Mouse (Mus musculus) intestine, embryonic 15.5 days (tissue): ENCODE data around the gene Bbs10. TPM values are rescaled to one million over a fixed set of nuclear protein-coding genes. Genes with fewer than 3 reads are reported as not detected.

Experiments
- ATAC-seq: fragments of 200-750 bp; cut with Nextera tagmentation; 2 replicates; pipeline ENCODE4 v1.8.0; 2017; ENCODE audit warnings: moderate TSS enrichment, moderate library complexity
- H3K27ac ChIP-seq: fragments of 300-500 bp; sonication (generic); 2 replicates; pipeline ENCODE4 v1.5.1; 2015; ENCODE audit warnings: mild to moderate bottlenecking, inconsistent platforms
- H3K27me3 ChIP-seq: fragments of 300-500 bp; sonication (generic); replicated peaks from 2 replicates; pipeline ENCODE4 v1.6.1; 2015; ENCODE audit warnings: inconsistent platforms
- H3K36me3 ChIP-seq: fragments of 300-500 bp; sonication (generic); 2 replicates; pipeline ENCODE4 v1.6.1; 2015; ENCODE audit warnings: inconsistent platforms
- H3K4me1 ChIP-seq: fragments of 300-500 bp; sonication (generic); replicated peaks from 2 replicates; pipeline ENCODE4 v1.6.1; 2015; ENCODE audit warnings: inconsistent platforms
- H3K4me2 ChIP-seq: fragments of 300-500 bp; sonication (generic); replicated peaks from 2 replicates; pipeline ENCODE4 v1.6.1; 2015; ENCODE audit warnings: mild to moderate bottlenecking, inconsistent platforms
- H3K4me3 ChIP-seq: fragments of 300-500 bp; sonication (generic); replicated peaks from 2 replicates; pipeline ENCODE4 v1.5.1; 2015; ENCODE audit warnings: inconsistent platforms
- H3K9ac ChIP-seq: fragments of 300-500 bp; sonication (generic); 2 replicates; pipeline ENCODE4 v1.6.1; 2015; ENCODE audit warnings: inconsistent platforms
- H3K9me3 ChIP-seq: fragments of 300-500 bp; sonication (generic); 2 replicates; pipeline ENCODE4 v1.6.1; 2016; ENCODE audit warnings: inconsistent platforms
- WGBS: fragments of 180-500 bp; shearing (Covaris S2); methylation state at CpG from one replicate; pipeline ENCODE4 v1.1.7; 2015; 5-methylcytosine and 5-hydroxymethylcytosine counted together
- polyA plus RNA-seq: library from polyadenylated mRNA; unstranded; fragments of >200 nt; fragmentation: Nextera tagmentation; extraction: Ambion mirVana; gene quantifications from 2 replicates; pipeline ENCODE4 v1.2.1, GENCODE M21; 2015

Gene Bbs10
- polyA plus RNA-seq, 1 experiment from 2014 or later: 5.4 TPM

DNA sequence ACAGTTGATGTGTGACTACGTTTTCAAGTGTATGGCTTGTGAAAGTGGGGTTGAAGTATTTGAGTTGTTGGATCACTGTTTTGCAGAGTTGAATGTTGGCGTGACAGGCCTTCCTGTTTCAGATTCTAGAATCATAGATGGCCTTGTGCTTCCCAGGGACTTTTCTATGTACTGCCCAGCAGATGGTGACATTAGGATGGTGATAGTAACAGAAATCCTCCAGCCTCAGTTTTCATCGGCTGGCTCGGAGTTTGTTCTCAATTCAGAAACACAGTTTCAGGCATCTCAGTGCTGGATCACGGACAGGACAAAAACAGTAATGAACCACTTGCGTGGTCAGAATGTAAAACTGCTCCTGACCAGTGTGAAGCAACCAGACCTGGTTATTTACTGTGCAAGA lies 1.1 kb downstream of the Bbs10 start:
- H3K36me3 ChIP-seq: 0 out of 2 replicates have a peak, but pooled peaks cover 2% of the 10 kb centered on the region
- H3K4me2 ChIP-seq: no peak overlapping the region
- no peaks in the 10 kb centered on the region for H3K4me1 ChIP-seq
- 82% methylated on average over 6 of the region's 6 CpGs for WGBS
- H3K9me3 ChIP-seq: 0 out of 2 replicates have a peak, but pooled peaks cover 2% of the 10 kb centered on the region
- no peak overlapping the region for H3K27ac ChIP-seq
- no peak for ATAC-seq
- no peak overlapping the region for H3K4me3 ChIP-seq
- H3K9ac ChIP-seq: no peak overlapping the region
- no peaks in the 10 kb centered on the region for H3K27me3 ChIP-seq

GRCm38 (mm10) chr10:111301041-111301440 lies 2.6 kb downstream of the Bbs10 start:
- H3K27ac ChIP-seq: no peak overlapping the region
- 0 out of 2 replicates have a peak, but pooled peaks cover 2% of the 10 kb centered on the region for H3K9me3 ChIP-seq
- 92% methylated on average over 5 of the region's 5 CpGs for whole genome bisulfite sequencing
- no peak for ATAC-seq
- H3K4me3 ChIP-seq: no peak overlapping the region
- no peak overlapping the region for H3K9ac ChIP-seq
- H3K36me3 ChIP-seq: 0 out of 2 replicates have a peak, but pooled peaks cover 2% of the 10 kb centered on the region
- no peaks in the 10 kb centered on the region for H3K27me3 ChIP-seq
- H3K4me2 ChIP-seq: no peak overlapping the region
- no peaks in the 10 kb centered on the region for H3K4me1 ChIP-seq

GRCm38 (mm10) chr10:111302486-111302885 lies 4.0 kb downstream of the Bbs10 start:
- Histone ChIP-seq H3K27me3 (no peaks in the 10 kb centered on the region), H3K4me1 (no peaks in the 10 kb centered on the region), H3K4me2 (no peak overlapping the region), H3K36me3 (0 out of 2 replicates have a peak, but pooled peaks cover 2% of the 10 kb centered on the region), H3K9me3 (0 out of 2 replicates have a peak, but pooled peaks cover 2% of the 10 kb centered on the region), H3K4me3 (no peak overlapping the region), H3K27ac (no peak overlapping the region), H3K9ac (no peak overlapping the region)
- 84% methylated on average over 6 of the region's 6 CpGs for WGBS
- ATAC-seq: no peak

DNA sequence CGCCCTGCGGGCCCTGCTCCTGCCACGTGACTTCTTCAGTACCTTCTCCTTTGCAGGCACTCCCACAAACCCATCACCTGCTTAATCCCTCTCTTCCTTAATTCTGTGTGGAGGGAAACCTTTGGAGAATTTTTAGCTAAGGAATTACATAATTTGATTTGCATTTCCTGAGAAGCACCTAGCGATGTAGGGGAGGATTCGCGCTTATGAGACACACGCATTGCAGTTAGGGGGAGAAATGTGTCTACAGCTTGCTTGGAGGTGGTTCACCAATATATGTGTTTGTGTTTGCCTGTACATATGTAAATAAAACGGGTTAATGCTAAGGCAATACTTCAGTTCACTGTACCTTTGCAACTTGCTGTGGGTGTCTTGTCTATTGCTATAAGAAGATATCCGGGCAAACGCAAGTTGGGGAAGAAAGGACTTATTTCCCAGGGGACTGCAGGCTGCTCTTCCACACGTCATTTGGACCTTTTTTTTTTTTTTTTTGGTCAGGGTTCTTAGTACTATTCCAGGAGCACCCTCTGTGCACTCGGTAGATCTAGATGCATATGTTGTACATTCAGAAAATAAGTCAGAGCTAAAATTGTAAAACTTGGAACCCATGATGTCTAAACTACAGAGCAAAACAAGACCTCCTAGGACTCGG lies 10.5 kb downstream of the Bbs10 start:
- no peak for ATAC-seq
- H3K27me3 ChIP-seq: no peaks in the 10 kb centered on the region
- no peak overlapping the region for H3K4me2 ChIP-seq
- no peaks in the 10 kb centered on the region for H3K36me3 ChIP-seq
- H3K4me1 ChIP-seq: no peaks in the 10 kb centered on the region
- no peak overlapping the region for H3K9ac ChIP-seq
- H3K4me3 ChIP-seq: no peak overlapping the region
- H3K9me3 ChIP-seq: 0 out of 2 replicates have a peak, but pooled peaks cover 2% of the 10 kb centered on the region
- 89% methylated on average over 13 of the region's 13 CpGs for WGBS
- H3K27ac ChIP-seq: no peak overlapping the region

DNA sequence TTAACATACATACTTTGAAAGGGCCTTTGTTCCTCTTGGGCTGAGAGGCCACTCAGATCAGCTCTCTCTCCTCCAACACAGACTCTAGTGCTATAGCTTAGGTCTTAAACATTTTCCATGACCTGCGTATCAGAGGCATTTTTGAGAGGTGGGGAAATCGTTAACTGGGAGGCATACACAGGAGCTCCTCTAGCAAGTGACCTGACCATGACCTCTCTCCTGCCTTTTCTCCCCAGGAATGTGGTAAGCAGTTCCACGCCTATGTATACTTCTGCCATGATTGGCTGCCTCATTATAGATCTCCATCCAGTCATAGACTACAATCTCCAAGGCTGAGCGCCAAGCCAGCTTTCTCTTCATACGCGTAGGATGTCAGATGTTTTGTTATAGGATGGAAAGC lies 14.8 kb downstream of the Bbs10 start:
- no peak overlapping the region for H3K4me2 ChIP-seq
- ATAC-seq: no peak
- no peaks in the 10 kb centered on the region for H3K4me1 ChIP-seq
- H3K27me3 ChIP-seq: no peaks in the 10 kb centered on the region
- no peaks in the 10 kb centered on the region for H3K36me3 ChIP-seq
- H3K27ac ChIP-seq: no peak overlapping the region
- no peak overlapping the region for H3K4me3 ChIP-seq
- H3K9me3 ChIP-seq: no peaks in the 10 kb centered on the region
- 53% methylated on average over 6 of the region's 6 CpGs for WGBS
- no peak overlapping the region for H3K9ac ChIP-seq

- Histone ChIP-seq H3K4me3 (no peak overlapping the region), H3K27ac (no peak overlapping the region), H3K4me1 (no peaks in the 10 kb centered on the region), H3K36me3 (no peaks in the 10 kb centered on the region), H3K4me2 (no peak overlapping the region), H3K9me3 (no peaks in the 10 kb centered on the region), H3K9ac (no peak overlapping the region), H3K27me3 (no peaks in the 10 kb centered on the region)
- 82% methylated on average over 10 of the region's 10 CpGs for WGBS
- no peak for ATAC-seq
Measured at GRCm38 (mm10) chr10:111314636-111315395, 16.3 kb downstream of the Bbs10 start.

GRCm38 (mm10) chr10:111315940-111316339 lies 17.5 kb downstream of the Bbs10 start:
- Histone ChIP-seq H3K36me3 (no peaks in the 10 kb centered on the region), H3K27ac (no peak overlapping the region), H3K9ac (no peak overlapping the region), H3K4me3 (no peak overlapping the region), H3K27me3 (no peaks in the 10 kb centered on the region), H3K4me1 (no peaks in the 10 kb centered on the region), H3K4me2 (no peak overlapping the region), H3K9me3 (no peaks in the 10 kb centered on the region)
- WGBS: 81% methylated on average over 3 of the region's 3 CpGs
- no peak for ATAC-seq

- Histone ChIP-seq H3K4me3 (no peak overlapping the region), H3K27me3 (no peaks in the 10 kb centered on the region), H3K27ac (no peak overlapping the region), H3K9ac (no peak overlapping the region), H3K36me3 (no peaks in the 10 kb centered on the region), H3K4me1 (no peaks in the 10 kb centered on the region), H3K9me3 (no peaks in the 10 kb centered on the region), H3K4me2 (no peak overlapping the region)
- no peak for ATAC-seq
- WGBS: 66% methylated on average over 3 of the region's 3 CpGs
Measured at GRCm38 (mm10) chr10:111318021-111318420, 19.5 kb downstream of the Bbs10 start.

DNA sequence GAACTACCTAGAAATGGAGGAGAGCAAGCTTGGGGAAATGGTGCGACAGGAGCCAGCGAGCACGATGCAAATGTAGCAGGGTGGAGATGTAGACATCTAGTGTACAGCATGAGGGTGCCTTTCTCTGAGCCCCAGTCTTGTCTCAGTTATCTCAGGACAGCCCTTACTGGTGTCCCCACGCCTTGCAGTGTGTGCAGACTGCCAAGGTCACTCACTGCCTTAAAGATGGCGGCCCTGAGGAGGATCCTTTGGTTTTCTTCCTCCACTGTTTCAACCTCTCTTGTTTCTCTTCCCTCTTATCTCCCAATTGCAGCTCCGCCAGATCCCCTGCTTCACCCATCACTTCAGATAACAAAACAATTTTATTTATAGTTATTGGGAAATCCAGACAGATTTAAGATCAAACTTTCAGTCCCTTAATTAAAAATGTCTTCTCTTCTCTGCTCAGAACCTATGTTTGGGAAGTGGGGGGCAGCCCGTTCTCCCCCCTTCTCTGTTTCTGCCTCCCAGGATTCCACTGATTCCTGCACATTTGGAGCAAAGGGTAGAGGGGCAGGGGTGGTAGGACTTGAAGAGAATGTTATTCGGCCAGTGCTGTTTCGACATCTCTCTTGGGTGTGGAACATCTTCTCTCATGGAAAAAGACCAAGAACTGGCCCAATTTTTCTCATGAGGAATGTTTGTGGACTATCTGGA lies 20.5 kb downstream of the Bbs10 start:
- H3K9ac ChIP-seq: no peak overlapping the region
- no peak overlapping the region for H3K4me2 ChIP-seq
- H3K36me3 ChIP-seq: no peaks in the 10 kb centered on the region
- ATAC-seq: no peak
- H3K4me3 ChIP-seq: no peak overlapping the region
- 84% methylated on average over 9 of the region's 9 CpGs for WGBS
- H3K27ac ChIP-seq: no peak overlapping the region
- no peaks in the 10 kb centered on the region for H3K4me1 ChIP-seq
- no peaks in the 10 kb centered on the region for H3K9me3 ChIP-seq
- H3K27me3 ChIP-seq: no peaks in the 10 kb centered on the region

GRCm38 (mm10) chr10:111320579-111320978 lies 22.1 kb downstream of the Bbs10 start:
- no peak overlapping the region for H3K27ac ChIP-seq
- no peaks in the 10 kb centered on the region for H3K9me3 ChIP-seq
- H3K9ac ChIP-seq: no peak overlapping the region
- no peaks in the 10 kb centered on the region for H3K36me3 ChIP-seq
- ATAC-seq: no peak
- no peak overlapping the region for H3K4me3 ChIP-seq
- H3K4me2 ChIP-seq: no peak overlapping the region
- no peaks in the 10 kb centered on the region for H3K27me3 ChIP-seq
- H3K4me1 ChIP-seq: no peaks in the 10 kb centered on the region

GRCm38 (mm10) chr10:111327957-111328356 lies 29.5 kb downstream of the Bbs10 start:
- Histone ChIP-seq H3K9ac (no peak overlapping the region), H3K4me2 (no peak overlapping the region), H3K27me3 (no peaks in the 10 kb centered on the region), H3K9me3 (no peaks in the 10 kb centered on the region), H3K4me3 (no peak overlapping the region), H3K27ac (no peak overlapping the region), H3K36me3 (no peaks in the 10 kb centered on the region), H3K4me1 (no peaks in the 10 kb centered on the region)
- no peak for ATAC-seq
- 72% methylated on average over 4 of the region's 4 CpGs for WGBS

DNA sequence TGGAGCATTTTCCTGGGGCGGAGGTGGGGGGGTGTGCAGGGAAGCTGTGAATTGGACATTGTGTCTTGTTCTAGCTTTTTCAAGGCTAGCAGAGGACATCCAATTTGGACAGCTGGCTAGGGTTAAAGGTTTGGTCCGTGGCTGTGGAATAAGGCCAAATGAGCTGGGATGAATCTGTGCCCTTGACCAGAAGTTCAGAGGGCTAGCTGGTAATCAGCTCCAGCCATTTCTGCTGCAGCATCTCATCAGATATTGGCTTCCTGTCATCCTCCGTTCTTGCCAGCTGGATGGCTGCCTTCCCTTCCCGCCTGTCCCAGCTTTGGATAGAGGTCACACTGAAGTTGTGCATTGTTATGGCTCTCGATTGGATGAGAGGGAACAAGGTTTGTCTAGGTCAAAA lies 30.8 kb downstream of the Bbs10 start:
- 78% methylated on average over 5 of the region's 5 CpGs for WGBS
- H3K9ac ChIP-seq: no peak overlapping the region
- H3K4me2 ChIP-seq: no peak overlapping the region
- no peak for ATAC-seq
- H3K27ac ChIP-seq: no peak overlapping the region
- H3K4me1 ChIP-seq: no peaks in the 10 kb centered on the region
- no peaks in the 10 kb centered on the region for H3K9me3 ChIP-seq
- no peaks in the 10 kb centered on the region for H3K36me3 ChIP-seq
- H3K4me3 ChIP-seq: no peak overlapping the region
- no peaks in the 10 kb centered on the region for H3K27me3 ChIP-seq
